Mouse (Mus musculus) megakaryocyte, adult 5-6 weeks (primary cell): ENCODE measurements around the gene Xylb. TPM values are rescaled to one million over a fixed set of nuclear protein-coding genes. Genes with fewer than 3 reads are reported as not detected.
A peak's percentile ranks its signal among the peaks of the same experiment; 100 is the strongest.
"Not testable (repeated sequence)": the region's sequence is repeated elsewhere in the genome, so short reads cannot be mapped to it uniquely, and the experiment has no call there.

ENCODE experiments used
- ATAC-seq: 2 replicates; pipeline ENCODE4 v1.8.0; 2016; ENCODE audit warnings: mild to moderate bottlenecking, inconsistent platforms; ENCODE audit not compliant: poor library complexity, severe bottlenecking
- total RNA-seq, 2 experiments: library from RNA; stranded (forward) in 1 of 2; stranded (reverse) in 1 of 2; fragments of 153-499, 151-499 nt in 1 of 2; fragments of 221-1000, 200-1000 nt in 1 of 2; gene quantifications; 2 replicates each; pipeline versions ENCODE4 v1.2.3 to v1.2.4; 2015 to 2017

The Xylb gene
- total RNA-seq, 2 experiments from 2014 or later = 0.60 to 1.9 TPM

DNA sequence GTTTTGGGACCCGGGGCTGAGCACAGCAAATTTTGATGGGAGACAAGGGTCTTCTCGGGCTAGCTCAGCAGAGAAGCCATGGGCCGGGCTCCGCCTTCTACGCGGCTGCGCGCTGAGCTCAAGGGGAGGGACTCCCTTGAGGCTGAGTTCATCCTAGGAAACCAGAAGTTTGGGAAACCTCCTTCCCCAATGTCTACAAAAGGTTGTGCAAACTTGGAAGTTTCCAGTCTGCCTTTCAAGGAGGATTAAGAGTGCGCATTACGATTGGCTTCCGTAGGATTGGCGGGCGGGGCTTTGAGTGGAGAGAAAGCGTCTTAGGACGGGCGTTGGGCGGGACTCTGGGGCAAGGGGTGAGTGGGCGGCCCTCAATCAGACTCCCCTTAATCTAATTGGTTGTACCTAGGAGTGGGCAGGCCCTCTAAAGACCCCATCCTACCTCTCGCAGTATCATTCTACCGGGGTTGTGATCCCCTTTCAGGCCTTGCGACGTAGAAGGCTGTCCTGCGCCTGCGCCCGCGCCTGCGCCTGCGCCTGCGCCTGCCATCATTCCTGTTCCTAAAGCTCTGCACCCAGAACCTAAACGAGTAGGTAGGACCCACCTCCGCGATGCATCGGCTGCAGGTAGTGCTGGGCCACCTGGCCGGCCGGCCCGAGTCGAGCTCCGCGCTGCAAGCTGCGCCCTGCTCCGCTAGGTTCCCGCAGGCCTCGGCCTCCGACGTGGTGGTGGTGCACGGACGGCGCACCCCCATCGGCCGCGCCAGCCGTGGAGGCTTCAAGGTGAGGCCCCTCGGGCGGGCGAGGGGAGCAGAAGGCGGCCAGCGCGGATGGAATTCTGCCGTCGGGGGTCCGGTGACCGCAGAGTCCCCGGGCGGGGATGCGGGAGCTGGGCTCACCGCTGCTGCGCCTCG, 16.0 kb upstream of the Xylb start, which contains the start of gene Myd88:
Myd88 (minus strand) TSS at position 503 of the 908 bp plus-strand sequence.
- peak; percentile 80 for ATAC-seq

DNA sequence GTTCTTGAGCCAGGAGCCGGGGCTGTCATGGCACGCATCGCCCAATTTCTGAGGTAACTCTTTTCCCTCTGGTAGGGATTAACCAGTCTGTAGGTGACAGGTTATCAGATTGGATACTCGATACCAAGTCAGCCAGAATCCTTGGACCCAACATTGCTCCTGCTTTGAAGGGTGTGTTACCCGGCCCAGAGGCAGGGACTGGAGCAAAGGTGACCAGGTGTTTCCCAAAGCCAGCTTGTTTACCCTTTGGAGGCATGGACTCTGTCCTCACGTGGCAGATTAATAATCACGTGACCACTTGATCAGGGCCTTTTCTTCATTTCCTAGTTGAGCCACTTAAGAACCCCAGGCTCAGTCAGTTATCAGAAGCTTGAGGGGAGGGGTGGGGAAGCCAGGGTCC, 14.5 kb upstream of the Xylb start:
- ATAC-seq = no peak

DNA sequence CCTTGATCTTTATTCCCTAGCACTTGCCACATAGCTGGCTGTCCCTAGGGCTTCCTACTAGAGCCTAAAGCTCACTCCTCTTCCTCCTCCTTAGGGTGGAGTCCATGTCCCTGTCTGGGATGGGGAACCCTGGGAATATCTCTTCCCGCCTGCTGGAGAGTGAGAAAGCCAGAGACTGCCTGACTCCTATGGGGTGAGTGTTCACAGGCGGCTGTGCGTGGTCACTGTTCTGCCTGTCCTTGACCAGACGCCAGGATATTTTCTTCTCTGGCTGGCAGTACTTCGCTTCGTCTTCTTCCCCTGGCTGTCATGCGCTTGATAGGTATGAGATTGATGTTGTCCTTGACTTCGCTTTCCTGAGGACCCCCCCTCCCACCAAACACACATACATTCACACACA, 10.8 kb upstream of the Xylb start:
- no peak for ATAC-seq

DNA sequence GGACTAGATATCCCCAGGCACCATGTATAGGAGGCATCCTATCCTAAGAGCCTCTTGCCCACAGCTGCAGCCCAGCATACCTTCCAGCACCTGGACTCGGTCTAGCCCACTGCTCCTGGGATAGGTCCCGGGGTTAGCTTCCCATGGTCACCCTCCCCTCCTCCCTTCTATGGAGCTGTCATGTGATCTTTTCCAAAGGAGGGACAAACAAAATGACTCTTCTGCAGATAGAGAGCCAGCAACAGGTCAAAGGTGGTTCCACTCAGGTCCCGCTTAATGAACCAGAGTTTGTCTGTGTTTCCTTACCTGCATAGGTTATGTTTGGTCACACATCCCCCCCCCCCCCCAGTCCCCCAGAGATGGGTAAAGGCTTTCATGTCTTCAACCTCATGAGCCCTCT, 6.7 kb upstream of the Xylb start:
- ATAC-seq = no peak

DNA sequence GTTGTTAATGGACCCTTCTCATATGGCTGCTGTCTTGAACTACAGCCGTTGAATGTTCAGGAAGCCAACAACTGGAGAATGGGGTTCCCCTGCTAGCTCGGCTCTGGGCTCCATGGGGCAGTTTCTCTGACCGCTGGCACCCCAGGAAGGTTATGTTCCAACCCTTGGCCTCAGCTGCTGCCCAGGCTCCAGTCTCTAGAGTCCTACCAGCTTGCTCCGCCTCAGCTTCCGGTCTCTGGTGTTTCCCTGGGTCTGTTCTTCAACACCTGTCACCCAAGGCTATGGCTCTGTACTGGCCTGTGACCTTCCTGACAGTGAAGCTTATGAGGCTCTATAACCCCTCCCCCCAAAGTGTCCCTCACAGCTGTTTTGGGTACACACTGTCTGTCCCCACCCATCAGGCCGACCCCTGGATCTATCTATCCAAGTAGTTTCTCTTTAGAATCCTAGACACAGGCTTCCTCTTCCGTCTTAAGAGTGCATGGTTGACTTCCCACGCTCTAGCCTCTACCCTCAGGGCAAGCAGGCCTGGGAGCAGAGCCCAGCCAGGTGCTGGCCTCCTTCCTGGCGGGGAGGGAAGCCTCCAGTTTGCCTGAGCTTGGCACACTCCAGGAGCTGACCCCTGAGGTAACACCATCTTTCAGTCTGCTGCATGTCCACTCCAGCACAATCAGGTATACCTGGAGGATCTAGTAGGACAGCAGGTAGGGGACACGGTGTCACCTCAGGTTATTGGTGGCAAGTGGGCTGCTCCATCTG, 6.1 kb upstream of the Xylb start:
- ATAC-seq = no peak

DNA sequence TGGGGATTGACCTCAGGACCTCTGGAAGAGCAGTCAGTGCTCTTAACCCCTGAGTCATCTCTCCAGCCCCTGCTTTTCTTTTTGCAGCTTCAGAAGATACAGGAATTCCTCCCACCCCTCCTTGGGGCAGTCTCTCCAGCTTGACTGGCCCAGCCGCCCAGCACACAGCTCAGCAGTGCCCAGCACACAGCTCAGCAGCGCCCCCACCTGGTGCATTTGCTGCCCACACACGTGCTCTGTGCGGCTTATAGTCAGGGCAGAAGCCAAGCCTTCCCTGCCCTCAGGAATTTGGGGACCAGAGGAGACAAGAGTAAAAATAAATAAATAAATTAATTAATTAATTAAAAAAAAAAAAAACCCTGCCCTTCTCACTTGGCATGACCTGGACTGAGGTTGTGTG, 5.1 kb upstream of the Xylb start:
- peak; percentile 99 for ATAC-seq

DNA sequence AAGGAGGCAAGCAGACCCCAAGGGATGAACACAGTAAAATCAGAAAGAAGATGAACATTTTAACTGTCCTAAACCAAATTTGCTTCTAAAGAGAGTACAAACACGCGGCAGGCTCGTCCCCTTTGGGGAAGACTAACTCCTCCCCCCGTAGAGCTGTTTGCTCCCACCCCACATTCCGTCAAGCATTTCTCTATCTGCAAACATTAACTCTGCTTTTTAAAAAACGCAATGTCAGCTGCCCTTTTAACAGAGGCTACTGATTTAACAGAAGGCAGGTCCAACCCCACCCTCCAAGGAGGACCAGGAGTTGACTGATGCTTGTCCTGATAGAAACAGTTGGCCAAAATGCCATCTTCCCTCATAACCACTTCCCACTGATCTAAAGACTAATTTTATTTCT, 3.3 kb upstream of the Xylb start:
- ATAC-seq = no peak

DNA sequence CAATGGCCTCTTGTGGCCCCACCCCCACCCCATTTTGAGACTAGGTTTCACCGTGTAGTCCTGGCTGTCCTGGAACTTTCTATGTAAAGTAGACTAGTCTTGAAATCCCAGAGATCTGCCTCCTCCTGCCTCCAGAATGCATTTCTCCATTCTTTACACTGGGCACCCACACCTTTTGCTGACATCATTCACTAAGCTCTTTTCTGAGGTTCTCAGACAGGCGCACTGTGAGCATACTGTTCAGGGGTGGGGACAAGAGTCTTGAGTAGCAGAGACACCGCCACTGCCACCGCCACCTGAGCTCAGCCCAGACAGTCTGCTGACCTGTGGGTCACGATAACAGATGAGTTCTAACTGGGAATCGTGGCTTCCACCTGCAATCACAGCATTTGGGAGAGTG, 1.2 kb upstream of the Xylb start:
- ATAC-seq = no peak

DNA sequence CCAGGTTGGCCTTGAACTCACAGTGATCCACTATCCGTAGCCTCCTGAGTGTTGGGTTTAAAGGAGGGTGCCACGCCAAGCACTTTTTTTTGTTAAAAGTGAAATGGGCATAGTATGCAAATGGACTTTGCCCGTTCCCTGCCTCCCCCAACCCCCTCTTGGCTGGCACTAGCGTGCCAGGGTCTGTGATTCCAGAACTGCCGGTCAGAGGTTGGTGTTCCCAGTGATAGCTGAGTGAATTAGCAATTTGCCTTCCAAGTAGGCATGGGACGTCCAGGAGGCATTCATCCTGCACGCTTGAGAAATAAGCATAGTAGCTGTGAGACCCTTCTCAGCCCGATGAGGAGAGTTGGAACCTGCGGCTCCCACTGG, 863 bp downstream of the Xylb start:
- ATAC-seq = no peak

DNA sequence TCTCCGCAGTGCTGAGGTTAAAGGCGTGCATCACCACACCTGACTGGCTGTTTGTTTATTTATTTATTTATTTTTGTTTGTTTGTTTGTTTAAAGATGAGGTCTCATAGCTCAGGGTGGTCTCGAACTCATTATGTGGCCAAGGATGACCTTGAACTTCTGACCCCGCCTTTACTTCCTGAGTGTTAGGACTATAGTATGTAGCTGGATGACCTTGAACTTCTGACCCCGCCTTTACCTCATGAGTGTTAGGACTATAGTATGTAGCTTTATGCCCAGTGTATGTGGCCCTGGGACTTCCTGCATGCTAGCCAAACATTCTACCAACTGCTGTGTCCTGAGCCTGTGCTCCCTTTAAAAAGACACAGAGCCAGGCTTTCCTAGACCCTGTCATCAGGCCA, 4.2 kb downstream of the Xylb start:
- no peak for ATAC-seq

DNA sequence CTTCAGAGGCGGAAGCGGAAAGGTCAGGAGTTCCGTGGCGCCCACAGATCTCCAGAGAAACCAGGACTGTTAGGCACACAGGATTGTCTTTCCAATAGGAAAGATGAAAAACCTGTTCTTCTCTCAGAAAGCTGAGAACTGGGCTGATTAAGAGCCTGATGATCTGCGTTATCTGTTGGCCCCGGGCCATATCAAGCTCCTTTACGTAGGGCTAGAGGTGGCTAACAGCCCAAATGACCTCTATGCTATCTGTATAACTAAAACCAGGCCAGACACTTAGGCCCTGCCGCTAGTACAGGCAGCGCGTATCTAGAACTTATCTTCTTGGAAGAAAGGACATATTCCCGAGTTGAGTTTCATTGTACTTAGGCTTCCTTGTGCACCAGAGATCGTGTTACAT, 6.0 kb downstream of the Xylb start:
- no peak for ATAC-seq

DNA sequence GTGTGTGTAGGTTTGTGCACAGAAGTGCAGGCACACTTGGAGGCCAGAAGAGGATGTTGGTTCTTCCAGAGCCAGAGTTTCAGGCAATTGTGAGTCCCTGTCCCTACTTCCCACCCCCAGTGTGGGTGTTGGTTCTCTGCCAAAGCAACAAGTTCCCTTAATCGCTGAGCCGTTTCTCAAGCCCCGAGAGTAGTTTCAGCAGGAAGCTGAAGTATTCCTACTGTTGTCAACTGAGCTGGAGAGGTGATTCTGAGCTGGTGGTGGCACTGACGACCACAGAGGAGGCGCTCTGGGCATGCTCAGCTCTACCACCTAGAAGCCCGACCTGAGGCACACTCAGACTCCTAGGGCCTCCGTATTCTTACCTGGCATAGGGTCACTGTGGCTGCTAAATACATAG, 8.1 kb downstream of the Xylb start, which contains the start of gene Slc22a14:
Slc22a14 (minus strand) TSS at position 270 of the 400 bp plus-strand sequence.
- ATAC-seq = peak; percentile 97

DNA sequence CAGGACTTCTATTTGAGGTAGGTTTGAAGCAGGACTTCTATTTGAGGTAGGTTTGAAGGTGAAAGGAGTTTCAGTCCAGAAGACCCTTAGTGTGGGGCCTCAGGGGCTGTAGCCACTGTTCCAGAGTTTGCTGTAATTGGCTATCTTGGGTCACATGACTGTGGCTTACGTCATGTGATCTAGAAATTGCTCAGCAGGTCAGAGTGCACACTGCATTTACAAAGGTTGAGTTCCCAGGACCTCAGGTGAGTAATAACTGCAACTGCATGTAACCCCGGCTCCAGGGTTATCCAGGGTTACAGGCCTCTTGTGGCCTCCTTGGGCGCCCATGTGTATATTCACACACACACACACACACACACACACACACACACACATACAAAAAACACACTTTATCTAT, 11.2 kb downstream of the Xylb start:
- ATAC-seq = no peak

DNA sequence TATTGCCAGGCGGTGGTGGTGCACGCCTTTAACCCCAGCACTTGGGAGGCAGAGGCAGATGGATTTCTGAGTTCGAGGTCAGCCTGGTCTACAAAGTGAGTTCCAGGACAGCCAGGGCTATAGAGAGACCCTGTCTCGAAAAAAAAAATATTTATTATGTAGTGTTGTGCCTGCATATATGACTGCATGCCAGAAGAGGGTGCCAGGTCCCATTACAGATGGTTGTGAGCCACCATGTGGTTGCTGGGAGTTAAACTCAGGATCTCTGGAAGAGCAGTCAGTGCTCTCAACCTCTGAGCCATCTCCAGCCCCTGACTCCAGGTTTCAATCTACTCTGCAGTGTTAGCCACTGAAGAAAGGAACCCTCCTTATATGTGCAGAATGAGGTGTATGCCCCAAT, 13.6 kb downstream of the Xylb start:
- not testable (repeated sequence) for ATAC-seq

DNA sequence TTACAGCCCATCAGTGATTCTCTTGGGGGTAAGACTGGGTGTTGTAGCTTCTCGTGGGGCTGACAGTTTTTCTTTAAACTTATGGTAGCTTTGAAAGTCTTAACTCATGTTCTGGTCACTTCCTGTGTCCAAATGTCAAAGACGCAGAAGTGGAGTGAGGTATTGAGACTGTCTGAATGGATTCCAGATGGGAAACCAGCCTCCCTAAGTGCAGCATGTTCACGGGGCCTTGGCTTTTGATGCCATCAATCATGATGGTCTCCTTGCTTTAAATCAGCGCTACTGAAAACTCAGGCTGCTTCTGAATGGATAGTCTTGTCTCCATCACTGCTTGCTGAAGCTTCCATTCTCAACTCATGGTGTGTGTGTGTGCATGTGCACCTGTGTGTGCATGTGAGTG, 14.1 kb downstream of the Xylb start:
- ATAC-seq = no peak

DNA sequence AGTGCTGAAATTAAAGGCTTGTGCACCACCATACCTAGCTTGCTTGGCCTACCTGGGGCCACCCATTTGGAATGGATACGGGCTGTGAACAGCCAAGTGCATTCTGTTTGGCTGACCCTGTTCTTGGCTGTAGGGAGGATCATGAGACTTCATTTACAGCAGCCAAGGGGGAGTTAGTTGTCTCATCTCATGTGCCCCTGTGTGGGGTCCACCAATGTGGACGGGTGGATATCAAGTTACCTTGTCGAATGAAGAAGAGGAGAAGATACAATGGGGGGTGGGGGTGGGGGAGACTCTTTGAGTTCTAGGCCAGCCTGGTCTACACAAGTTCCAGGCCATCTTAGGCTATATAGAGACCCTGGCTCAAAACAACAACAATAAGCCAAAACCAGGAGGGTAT, 17.8 kb downstream of the Xylb start:
- ATAC-seq = no peak

DNA sequence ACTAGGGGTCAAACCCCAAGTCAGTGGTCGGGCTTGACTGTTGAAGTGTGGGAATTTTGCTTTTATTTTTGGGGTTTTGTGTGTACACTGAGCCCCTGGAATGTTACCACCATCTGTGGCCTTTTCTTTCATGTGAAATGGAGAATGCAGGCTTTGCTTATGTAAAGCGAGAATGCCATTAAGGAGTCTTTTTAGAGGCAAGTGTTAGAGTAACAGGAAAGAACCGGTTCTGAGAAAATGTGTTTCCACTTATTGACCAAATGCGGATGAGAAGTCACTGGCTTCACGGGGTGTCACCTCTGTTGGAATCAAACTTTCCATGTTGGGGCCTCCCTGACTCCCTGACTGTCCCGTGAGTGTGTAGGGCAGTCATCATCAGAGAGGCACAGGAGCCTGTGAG, 18.4 kb downstream of the Xylb start:
- ATAC-seq = no peak

DNA sequence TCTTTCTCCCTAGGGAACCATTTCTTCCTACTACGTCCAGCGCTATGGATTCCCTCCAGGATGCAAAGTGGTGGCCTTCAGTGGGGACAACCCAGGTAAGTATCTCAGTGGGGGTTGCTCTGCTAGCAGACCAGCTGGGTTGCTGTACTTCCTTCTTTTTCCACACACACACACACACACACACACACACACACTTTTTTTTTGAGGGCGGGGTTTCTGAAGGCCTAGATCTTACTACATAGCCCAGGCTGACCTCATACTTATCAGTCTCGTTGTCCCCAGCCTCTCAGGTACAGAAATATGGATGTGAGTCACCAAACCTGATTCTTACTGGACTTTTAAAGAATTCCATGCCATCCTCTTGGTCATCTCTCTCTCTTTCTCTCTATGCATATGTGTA, 21.1 kb downstream of the Xylb start:
- no peak for ATAC-seq

DNA sequence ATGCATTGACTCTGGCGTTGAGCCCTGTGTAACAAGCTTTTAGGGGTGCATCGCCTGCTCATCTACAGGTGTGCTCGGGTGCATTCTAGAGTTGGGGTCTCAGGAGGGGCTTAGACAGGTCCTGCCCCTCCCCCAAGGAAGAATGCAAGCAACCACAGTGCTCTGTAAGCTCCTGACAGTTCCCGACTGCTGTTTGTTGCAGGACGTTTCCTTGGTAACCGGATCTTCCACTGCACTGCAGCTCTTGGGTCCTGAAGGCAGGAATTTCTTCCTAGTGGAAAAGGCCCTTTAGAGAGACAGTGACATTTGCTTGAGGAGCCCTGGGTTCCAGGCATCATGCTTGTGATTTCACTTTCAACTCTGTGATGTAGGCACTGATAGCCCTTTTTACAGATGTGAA, 25.4 kb downstream of the Xylb start:
- no peak for ATAC-seq

DNA sequence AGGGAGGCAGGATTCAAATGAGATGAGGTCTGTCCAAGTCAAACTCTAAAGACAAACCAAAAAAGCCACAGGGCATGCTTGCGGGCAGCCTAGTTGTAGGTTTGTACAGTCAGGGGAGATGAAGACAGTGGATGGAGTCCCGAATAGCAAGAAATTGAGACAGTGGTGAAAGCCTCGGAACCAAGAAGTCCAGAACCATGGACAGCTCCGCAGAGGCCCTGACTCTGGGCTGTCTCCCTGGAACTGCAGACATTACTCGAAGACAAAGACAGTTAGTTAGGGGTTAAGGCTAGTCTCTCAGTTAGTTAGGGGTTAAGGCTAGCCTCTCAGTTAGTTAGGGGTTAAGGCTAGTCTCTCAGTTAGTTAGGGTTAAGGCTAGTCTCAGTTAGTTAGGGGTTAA, 31.8 kb downstream of the Xylb start:
- no peak for ATAC-seq

DNA sequence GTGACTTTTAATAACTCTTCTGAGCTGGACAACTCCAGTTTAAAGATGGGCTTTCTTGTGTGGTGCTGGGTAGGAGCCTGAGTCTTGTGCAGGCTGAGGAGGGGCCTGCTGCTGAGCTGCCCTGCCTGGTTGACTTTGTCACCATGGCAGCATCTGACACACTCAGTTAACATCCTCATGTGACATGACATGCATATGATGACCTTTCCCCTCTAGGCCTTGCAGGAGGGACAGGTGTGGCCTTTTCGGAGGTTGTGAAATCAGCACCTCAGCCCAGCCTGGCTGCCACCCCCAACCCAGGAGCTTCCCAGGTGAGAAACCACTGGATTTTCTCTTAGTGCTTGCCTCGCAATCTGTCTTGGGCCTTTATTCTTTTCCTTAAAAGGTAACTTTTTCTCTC, 33.0 kb downstream of the Xylb start:
- ATAC-seq = no peak

DNA sequence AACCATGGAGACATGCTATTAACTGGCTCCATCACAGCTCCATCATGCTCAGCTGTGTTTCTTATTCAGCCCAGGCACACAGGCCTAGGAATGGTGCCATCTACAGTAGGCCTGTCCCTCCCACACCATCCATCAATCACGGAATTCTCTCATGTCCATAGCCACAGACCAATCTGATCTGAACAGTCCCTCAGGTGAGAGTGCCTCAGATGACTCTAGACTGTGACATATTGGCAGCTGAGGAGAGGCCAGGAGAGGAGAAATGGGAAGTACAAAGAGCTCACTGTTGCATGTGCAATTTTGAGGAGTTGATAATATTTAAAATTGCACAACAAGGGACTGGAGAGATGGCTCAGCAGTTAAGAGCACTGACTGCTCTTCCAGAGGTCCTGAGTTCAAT, 37.6 kb downstream of the Xylb start:
- 0 out of 2 replicates have a peak, but pooled peaks have one; percentile 47 for ATAC-seq
